In genomic region chr10:95658836-95659343, GRCm38 (mm10) we compare ENCODE assay signal across 17 mouse cellular contexts. TPM values are rescaled to one million over a fixed set of nuclear protein-coding genes. Genes with fewer than 3 reads are reported as not detected.
DNase-seq lines count a peak whose midpoint lies in the region; ATAC-seq and TF ChIP-seq lines count a peak whose summit lies in the region.
"Had no signal": no experiment of that assay in that cellular context is flagged by ENCODE, and none has a peak within 500 bp of the region (broad histone marks: within the 10 kb centered on the region; RNA-seq: fewer than 3 reads in every experiment).

No protein-coding gene starts in this region.

- H3K9ac ChIP-seq in hindbrain, embryonic 13.5 days: no peak overlapping the region
- no peak overlapping the region for H3K9ac ChIP-seq in midbrain, embryonic 15.5 days
- H3K9ac ChIP-seq in midbrain, postnatal 0 days (replicated peaks; ENCODE audit: low read length, poor library complexity, severe bottlenecking): no peak overlapping the region
- H3K9ac ChIP-seq in forebrain, embryonic 13.5 days: no peak overlapping the region
- H3K9ac ChIP-seq in stomach, postnatal 0 days (ENCODE audit: low read length): no peak overlapping the region
- H3K9ac ChIP-seq: heart, embryonic 15.5 days; limb, embryonic 12.5 days had no signal

- DNase-seq in hindbrain, embryonic 10.5 days (ENCODE audit: low spot score): no peak
- no peak for DNase-seq in midbrain, postnatal 0 days (ENCODE audit: low spot score)
- DNase-seq in stomach, postnatal 0 days (ENCODE audit: low spot score): peak; percentile 10
- no peak for DNase-seq in lung, adult 2 months
- no peak for DNase-seq in right cerebral cortex, postnatal 4 days
- DNase-seq: B cell, adult 2 months; cerebellum, adult 11 months had no signal

- no peak overlapping the region for H3K4me3 ChIP-seq in hindbrain, embryonic 13.5 days
- H3K4me3 ChIP-seq in hindbrain, embryonic 10.5 days: no peak overlapping the region
- H3K4me3 ChIP-seq in midbrain, embryonic 15.5 days: no peak overlapping the region
- no peak overlapping the region for H3K4me3 ChIP-seq in midbrain, postnatal 0 days (ENCODE audit: low read depth, low read length)
- H3K4me3 ChIP-seq in forebrain, embryonic 13.5 days: no peak overlapping the region
- no peak overlapping the region for H3K4me3 ChIP-seq in stomach, postnatal 0 days (ENCODE audit: low read depth, low read length)
- H3K4me3 ChIP-seq in lung, adult 2 months (replicated peaks; ENCODE audit: extremely low read depth, low read depth, low read length): no peak overlapping the region
- H3K4me3 ChIP-seq: heart, embryonic 15.5 days; layer of hippocampus, adult 2 months; limb, embryonic 12.5 days had no signal

- no peak overlapping the region for H3K27ac ChIP-seq in hindbrain, embryonic 13.5 days
- H3K27ac ChIP-seq in hindbrain, embryonic 10.5 days: no peak overlapping the region
- H3K27ac ChIP-seq in midbrain, embryonic 15.5 days: no peak overlapping the region
- H3K27ac ChIP-seq in midbrain, postnatal 0 days (ENCODE audit: low read depth, low read length): no peak overlapping the region
- no peak overlapping the region for H3K27ac ChIP-seq in forebrain, embryonic 13.5 days
- H3K27ac ChIP-seq in stomach, postnatal 0 days (replicated peaks): no peak overlapping the region
- H3K27ac ChIP-seq: kidney, postnatal 0 days; layer of hippocampus, adult 2 months; limb, embryonic 12.5 days had no signal

- H3K27me3 ChIP-seq in hindbrain, embryonic 13.5 days: no peaks in the 10 kb centered on the region
- no peaks in the 10 kb centered on the region for H3K27me3 ChIP-seq in hindbrain, embryonic 10.5 days (ENCODE audit: insufficient read depth, poor library complexity, severe bottlenecking)
- H3K27me3 ChIP-seq in midbrain, embryonic 15.5 days (replicated peaks): no peaks in the 10 kb centered on the region
- no peaks in the 10 kb centered on the region for H3K27me3 ChIP-seq in midbrain, postnatal 0 days (ENCODE audit: insufficient read depth, low read length)
- no peaks in the 10 kb centered on the region for H3K27me3 ChIP-seq in forebrain, embryonic 13.5 days
- H3K27me3 ChIP-seq in stomach, postnatal 0 days (ENCODE audit: control insufficient read depth, insufficient read depth, low read length): no peaks in the 10 kb centered on the region
- H3K27me3 ChIP-seq: heart, embryonic 15.5 days; limb, embryonic 12.5 days had no signal

- H3K36me3 ChIP-seq in hindbrain, embryonic 13.5 days: no peaks in the 10 kb centered on the region
- H3K36me3 ChIP-seq in hindbrain, embryonic 10.5 days: no peaks in the 10 kb centered on the region
- H3K36me3 ChIP-seq in midbrain, embryonic 15.5 days (replicated peaks): no peaks in the 10 kb centered on the region
- no peaks in the 10 kb centered on the region for H3K36me3 ChIP-seq in midbrain, postnatal 0 days (ENCODE audit: insufficient read depth, low read length)
- no peaks in the 10 kb centered on the region for H3K36me3 ChIP-seq in forebrain, embryonic 13.5 days (ENCODE audit: poor library complexity, severe bottlenecking)
- H3K36me3 ChIP-seq in stomach, postnatal 0 days (ENCODE audit: control insufficient read depth, insufficient read depth, low read length): no peaks in the 10 kb centered on the region
- H3K36me3 ChIP-seq: heart, embryonic 15.5 days; limb, embryonic 12.5 days had no signal

- no peak for TF ChIP-seq CTCF in midbrain, postnatal 0 days (IDR thresholded peaks at IDR 0.05)
- no peak for TF ChIP-seq CTCF in stomach, postnatal 0 days (IDR thresholded peaks at IDR 0.05; ENCODE audit: low read depth)
- TF ChIP-seq CTCF in lung, adult 2 months (IDR thresholded peaks at IDR 0.05; ENCODE audit: insufficient read depth, low read length): no peak

- ATAC-seq in hindbrain, embryonic 13.5 days (ENCODE audit: low FRiP score): peak; percentile 36; the same call in 1 of the 2 replicates
- ATAC-seq in midbrain, embryonic 15.5 days (replicated peaks): 0 out of 2 replicates have a peak, but pooled peaks have one; percentile 48
- ATAC-seq in midbrain, postnatal 0 days (ENCODE audit: low FRiP score): no peak
- ATAC-seq in forebrain, embryonic 13.5 days: peak; percentile 48; the same call in 1 of the 2 replicates
- no peak for ATAC-seq in stomach, postnatal 0 days (ENCODE audit: low FRiP score, low TSS enrichment)

- no peak for TF ChIP-seq EP300 in stomach, postnatal 0 days (optimal IDR thresholded peaks at IDR 0.05)

- peaks cover 14% of the 10 kb centered on the region for H3K4me1 ChIP-seq in hindbrain, embryonic 13.5 days (replicated peaks)
- peaks cover 32% of the 10 kb centered on the region for H3K4me1 ChIP-seq in hindbrain, embryonic 10.5 days (replicated peaks)
- 0 out of 2 replicates have a peak, but pooled peaks cover 4% of the 10 kb centered on the region for H3K4me1 ChIP-seq in midbrain, embryonic 15.5 days
- no peaks in the 10 kb centered on the region for H3K4me1 ChIP-seq in midbrain, postnatal 0 days (ENCODE audit: insufficient read depth, low read length)
- H3K4me1 ChIP-seq in forebrain, embryonic 13.5 days: peaks cover 9% of the 10 kb centered on the region
- H3K4me1 ChIP-seq in stomach, postnatal 0 days (replicated peaks; ENCODE audit: control insufficient read depth, insufficient read depth): no peaks in the 10 kb centered on the region
- H3K4me1 ChIP-seq in lung, adult 2 months (ENCODE audit: control insufficient read depth, insufficient read depth, low read length): peaks cover 6% of the 10 kb centered on the region
- H3K4me1 ChIP-seq: heart, embryonic 15.5 days; limb, embryonic 12.5 days had no signal

- WGBS in hindbrain, embryonic 13.5 days: 30% methylated on average over 6 of the region's 6 CpGs
- 33% methylated on average over 6 of the region's 6 CpGs for WGBS in hindbrain, embryonic 10.5 days
- 19% methylated on average over 6 of the region's 6 CpGs for WGBS in midbrain, embryonic 15.5 days
- 26% methylated on average over 6 of the region's 6 CpGs for WGBS in midbrain, postnatal 0 days
- 34% methylated on average over 6 of the region's 6 CpGs for WGBS in forebrain, embryonic 13.5 days
- WGBS in stomach, postnatal 0 days: 42% methylated on average over 6 of the region's 6 CpGs
- 51% methylated on average over 6 of the region's 6 CpGs for WGBS in lung, adult 2 months

- no peak overlapping the region for H3K4me2 ChIP-seq in hindbrain, embryonic 13.5 days
- H3K4me2 ChIP-seq in midbrain, embryonic 15.5 days: no peak overlapping the region
- no peak overlapping the region for H3K4me2 ChIP-seq in midbrain, postnatal 0 days (ENCODE audit: low read depth, low read length, poor library complexity, severe bottlenecking)
- H3K4me2 ChIP-seq in forebrain, embryonic 13.5 days: no peak overlapping the region
- H3K4me2 ChIP-seq in stomach, postnatal 0 days (replicated peaks; ENCODE audit: low read depth): no peak overlapping the region
- H3K4me2 ChIP-seq: heart, embryonic 15.5 days; limb, embryonic 12.5 days had no signal

- TF ChIP-seq POLR2A in lung, adult 2 months (IDR thresholded peaks at IDR 0.05; ENCODE audit: borderline replicate concordance, extremely low read depth, low read depth, low read length): no peak

- no peaks in the 10 kb centered on the region for H3K9me3 ChIP-seq in hindbrain, embryonic 13.5 days
- no peaks in the 10 kb centered on the region for H3K9me3 ChIP-seq in hindbrain, embryonic 10.5 days
- H3K9me3 ChIP-seq in midbrain, embryonic 15.5 days: no peaks in the 10 kb centered on the region
- no peaks in the 10 kb centered on the region for H3K9me3 ChIP-seq in midbrain, postnatal 0 days (ENCODE audit: low read length)
- H3K9me3 ChIP-seq in forebrain, embryonic 13.5 days (replicated peaks): no peaks in the 10 kb centered on the region
- no peaks in the 10 kb centered on the region for H3K9me3 ChIP-seq in stomach, postnatal 0 days (ENCODE audit: control insufficient read depth, low read length)
- H3K9me3 ChIP-seq: heart, embryonic 15.5 days; limb, embryonic 12.5 days had no signal

RNA-seq across cellular contexts. Expression of gene Anapc15-ps, which starts 14.4 kb away (rescaled TPM):
- not detected in 2 replicates for polyA plus RNA-seq in hindbrain, embryonic 13.5 days (2015; fragmentation: Nextera tagmentation; extraction: Ambion mirVana)
- polyA plus RNA-seq in hindbrain, embryonic 10.5 days (2016; fragmentation: Nextera tagmentation; extraction: Ambion mirVana): not detected in 2 replicates
- 0.52 TPM in 1 of 2 replicates, not detected in the other for polyA plus RNA-seq in midbrain, embryonic 15.5 days (2015; fragmentation: Nextera tagmentation; extraction: Ambion mirVana)
- not detected in 2 replicates for total RNA-seq in midbrain, postnatal 0 days (2014; rRNA removed)
- not detected in 2 replicates for polyA plus RNA-seq in midbrain, postnatal 0 days (2015; fragmentation: Nextera tagmentation; extraction: Ambion mirVana)
- polyA plus RNA-seq in forebrain, embryonic 13.5 days (2015; fragmentation: Nextera tagmentation; extraction: Ambion mirVana): 0.91 TPM in 1 of 2 replicates, not detected in the other
- not detected in 2 replicates for polyA plus RNA-seq in stomach, postnatal 0 days (2015; fragmentation: Nextera tagmentation; extraction: Ambion mirVana)
- polyA plus RNA-seq in lung, adult 2 months (2012; rRNA removed): not detected in 2 replicates
- total RNA-seq: gastrocnemius, postnatal 4 days; layer of hippocampus, adult 2 months; left cerebral cortex, adult 18-20 months had no signal
- polyA plus RNA-seq: heart, embryonic 15.5 days; kidney, postnatal 0 days; limb, embryonic 12.5 days; liver, embryonic 16.5 days had no signal

Comparison
In these comparisons a context has a peak if more than half of its experiments do, and no peak if none do; other contexts are left out.
1. ATAC-seq: peak in hindbrain, embryonic 13.5 days (single experiment), midbrain, embryonic 15.5 days (single experiment) and forebrain, embryonic 13.5 days (single experiment); none in midbrain, postnatal 0 days (single experiment) and stomach, postnatal 0 days (single experiment).